Mouse (Mus musculus): Measurements from ENCODE around the gene Dhx32.

Dhx32 gene

GRCm38 (mm10) chr7:133782717-133783435, at the start of gene Dhx32:
TSS of gene Dhx32 (minus strand) at chr7:133782726.
- DNase-seq (ENCODE audit: low read depth, low spot score): peak; percentile 82

- DNase-seq (ENCODE audit: low read depth, low spot score): no peak
Observed at GRCm38 (mm10) chr7:133829579-133829978, 47.1 kb upstream of the Dhx32 start.

GRCm38 (mm10) chr7:133828514-133828913, 46.0 kb upstream of the Dhx32 start:
- DNase-seq (ENCODE audit: low read depth, low spot score): no peak

GRCm38 (mm10) chr7:133824579-133824978, 42.1 kb upstream of the Dhx32 start:
- DNase-seq (ENCODE audit: low read depth, low spot score): peak; percentile 35

- DNase-seq (ENCODE audit: low read depth, low spot score): peak; percentile 22
Observed at GRCm38 (mm10) chr7:133823751-133824150, 41.2 kb upstream of the Dhx32 start.

GRCm38 (mm10) chr7:133813331-133813730, 30.8 kb upstream of the Dhx32 start:
- DNase-seq (ENCODE audit: low read depth, low spot score): no peak

GRCm38 (mm10) chr7:133812927-133813326, 30.4 kb upstream of the Dhx32 start:
- no peak for DNase-seq (ENCODE audit: low read depth, low spot score)

GRCm38 (mm10) chr7:133805614-133806175, 23.2 kb upstream of the Dhx32 start:
- DNase-seq (ENCODE audit: low read depth, low spot score): peak; percentile 48

GRCm38 (mm10) chr7:133801823-133802222, 19.3 kb upstream of the Dhx32 start:
- no peak for DNase-seq (ENCODE audit: low read depth, low spot score)

GRCm38 (mm10) chr7:133799928-133800327, 17.4 kb upstream of the Dhx32 start:
- no peak for DNase-seq (ENCODE audit: low read depth, low spot score)

GRCm38 (mm10) chr7:133794720-133795119, 12.2 kb upstream of the Dhx32 start:
- no peak for DNase-seq (ENCODE audit: low read depth, low spot score)

- DNase-seq (ENCODE audit: low read depth, low spot score): no peak
Observed at GRCm38 (mm10) chr7:133793248-133794131, 11.0 kb upstream of the Dhx32 start.

- DNase-seq (ENCODE audit: low read depth, low spot score): no peak
Observed at GRCm38 (mm10) chr7:133792771-133793170, 10.2 kb upstream of the Dhx32 start.

GRCm38 (mm10) chr7:133790608-133791229, 8.2 kb upstream of the Dhx32 start:
- DNase-seq (ENCODE audit: low read depth, low spot score): no peak

GRCm38 (mm10) chr7:133790171-133790570, 7.6 kb upstream of the Dhx32 start:
- no peak for DNase-seq (ENCODE audit: low read depth, low spot score)

GRCm38 (mm10) chr7:133788147-133788546, 5.6 kb upstream of the Dhx32 start:
- no peak for DNase-seq (ENCODE audit: low read depth, low spot score)

- no peak for DNase-seq (ENCODE audit: low read depth, low spot score)
Observed at GRCm38 (mm10) chr7:133787571-133787970, 5.0 kb upstream of the Dhx32 start.

- DNase-seq (ENCODE audit: low read depth, low spot score): no peak
Observed at GRCm38 (mm10) chr7:133781991-133782390, 535 bp downstream of the Dhx32 start.

GRCm38 (mm10) chr7:133781583-133781982, 943 bp downstream of the Dhx32 start:
- DNase-seq (ENCODE audit: low read depth, low spot score): no peak

GRCm38 (mm10) chr7:133776626-133776996, 5.9 kb downstream of the Dhx32 start, which contains the start of gene Fank1:
TSS of gene Fank1 (plus strand) at chr7:133776861.
- DNase-seq (ENCODE audit: low read depth, low spot score): peak; percentile 94

- no peak for DNase-seq (ENCODE audit: low read depth, low spot score)
Observed at GRCm38 (mm10) chr7:133775796-133776625, 6.5 kb downstream of the Dhx32 start.
